Mouse (Mus musculus): ENCODE measurements around the gene Crybb2. TPM values are rescaled to one million over a fixed set of nuclear protein-coding genes. Genes with fewer than 3 reads are reported as not detected.

The Crybb2 gene
- polyA plus RNA-seq, 1 experiment = 0.20 TPM

GRCm38 (mm10) chr5:113014808-113015235 lies 55.1 kb downstream of the Crybb2 start:
- no peaks in the 10 kb centered on the region for H3K4me1 ChIP-seq (replicated peaks; ENCODE audit: control insufficient read depth, insufficient read depth, low read length)
- 5% methylated on average over 14 of the region's 14 CpGs for WGBS
- TF ChIP-seq CTCF (IDR thresholded peaks at IDR 0.05; ENCODE audit: borderline replicate concordance, control insufficient read depth, extremely low read depth, insufficient read depth, low read length, poor library complexity) = no peak
- DNase-seq = no peak
- H3K4me3 ChIP-seq (ENCODE audit: control insufficient read depth, insufficient read depth, low read length) = peak overlapping the region; percentile 38
- H3K36me3 ChIP-seq (ENCODE audit: control insufficient read depth, insufficient read depth, low read length) = no peaks in the 10 kb centered on the region
- H3K27me3 ChIP-seq (ENCODE audit: control insufficient read depth, insufficient read depth, low read length) = peaks cover 3% of the 10 kb centered on the region; the same call in 1 of the 2 replicates
- H3K27ac ChIP-seq (ENCODE audit: control insufficient read depth, insufficient read depth, low read length) = no peak overlapping the region

DNA sequence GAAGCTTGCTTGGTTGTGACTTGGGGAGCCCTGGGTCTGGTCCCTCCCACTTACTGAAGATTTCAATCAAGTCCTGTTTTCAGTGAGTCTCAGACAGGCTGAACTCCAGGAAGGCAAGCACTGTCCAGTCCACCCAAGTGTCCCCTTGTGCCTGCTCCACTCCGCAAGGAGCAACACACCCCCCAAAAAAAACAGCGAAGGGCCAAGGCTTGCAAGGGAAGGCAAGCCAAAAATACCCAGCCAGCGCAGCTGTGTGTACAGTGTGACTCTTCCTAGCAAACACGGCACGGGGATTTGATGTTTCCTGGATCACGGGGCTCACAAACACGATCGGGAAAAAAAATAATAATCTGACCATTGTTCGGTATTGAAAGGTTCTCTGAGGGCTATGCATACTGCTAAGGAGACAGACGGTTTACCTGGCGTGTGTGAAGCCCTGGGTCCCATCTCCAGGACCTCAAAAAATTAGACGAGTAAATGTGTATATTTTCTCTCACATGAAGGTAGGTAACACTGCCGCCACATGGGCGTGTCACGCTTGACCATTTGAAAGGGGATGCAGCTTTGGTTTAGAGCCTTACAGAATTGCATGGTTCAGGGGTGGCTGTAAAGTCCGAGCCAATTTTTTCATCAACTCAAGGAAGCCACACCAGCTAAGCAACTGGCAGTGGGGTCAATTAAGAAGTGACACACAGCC lies 55.7 kb downstream of the Crybb2 start:
- no peaks in the 10 kb centered on the region for H3K36me3 ChIP-seq (ENCODE audit: control insufficient read depth, insufficient read depth, low read length)
- peak overlapping the region; percentile 38; the same call in 1 of the 2 replicates for H3K4me3 ChIP-seq (ENCODE audit: control insufficient read depth, insufficient read depth, low read length)
- DNase-seq = no peak
- peaks cover 3% of the 10 kb centered on the region; the same call in 1 of the 2 replicates for H3K27me3 ChIP-seq (ENCODE audit: control insufficient read depth, insufficient read depth, low read length)
- no peak for TF ChIP-seq CTCF (IDR thresholded peaks at IDR 0.05; ENCODE audit: borderline replicate concordance, control insufficient read depth, extremely low read depth, insufficient read depth, low read length, poor library complexity)
- no peak for TF ChIP-seq POLR2A (IDR thresholded peaks at IDR 0.05; ENCODE audit: control insufficient read depth, extremely low read depth, insufficient read depth, low read length, poor library complexity)
- 54% methylated on average over 16 of the region's 16 CpGs for WGBS
- no peak overlapping the region for H3K27ac ChIP-seq (ENCODE audit: control insufficient read depth, insufficient read depth, low read length)
- no peaks in the 10 kb centered on the region for H3K4me1 ChIP-seq (replicated peaks; ENCODE audit: control insufficient read depth, insufficient read depth, low read length)

GRCm38 (mm10) chr5:113011926-113012325 lies 58.0 kb downstream of the Crybb2 start:
- H3K27me3 ChIP-seq (ENCODE audit: control insufficient read depth, insufficient read depth, low read length) = peaks cover 3% of the 10 kb centered on the region; the same call in 1 of the 2 replicates
- TF ChIP-seq POLR2A (IDR thresholded peaks at IDR 0.05; ENCODE audit: control insufficient read depth, extremely low read depth, insufficient read depth, low read length, poor library complexity) = no peak
- no peak for TF ChIP-seq CTCF (IDR thresholded peaks at IDR 0.05; ENCODE audit: borderline replicate concordance, control insufficient read depth, extremely low read depth, insufficient read depth, low read length, poor library complexity)
- DNase-seq = no peak
- H3K36me3 ChIP-seq (ENCODE audit: control insufficient read depth, insufficient read depth, low read length) = no peaks in the 10 kb centered on the region
- WGBS = 96% methylated on average over 10 of the region's 10 CpGs
- no peak overlapping the region for H3K27ac ChIP-seq (ENCODE audit: control insufficient read depth, insufficient read depth, low read length)
- H3K4me3 ChIP-seq (ENCODE audit: control insufficient read depth, insufficient read depth, low read length) = no peak overlapping the region
- H3K4me1 ChIP-seq (replicated peaks; ENCODE audit: control insufficient read depth, insufficient read depth, low read length) = no peaks in the 10 kb centered on the region

GRCm38 (mm10) chr5:113009183-113009820 lies 60.6 kb downstream of the Crybb2 start:
- 63% methylated on average over 8 of the region's 8 CpGs for WGBS
- Histone ChIP-seq H3K36me3 (ENCODE audit: control insufficient read depth, insufficient read depth, low read length) (no peaks in the 10 kb centered on the region), H3K4me3 (ENCODE audit: control insufficient read depth, insufficient read depth, low read length) (no peak overlapping the region), H3K4me1 (replicated peaks; ENCODE audit: control insufficient read depth, insufficient read depth, low read length) (no peaks in the 10 kb centered on the region), H3K27ac (ENCODE audit: control insufficient read depth, insufficient read depth, low read length) (no peak overlapping the region), H3K27me3 (ENCODE audit: control insufficient read depth, insufficient read depth, low read length) (peaks cover under 1% of the 10 kb centered on the region; the same call in 1 of the 2 replicates)
- no peak for DNase-seq
- TF ChIP-seq CTCF (IDR thresholded peaks at IDR 0.05; ENCODE audit: borderline replicate concordance, control insufficient read depth, extremely low read depth, insufficient read depth, low read length, poor library complexity) (no peak), POLR2A (IDR thresholded peaks at IDR 0.05; ENCODE audit: control insufficient read depth, extremely low read depth, insufficient read depth, low read length, poor library complexity) (no peak)

- WGBS = 85% methylated on average over 2 of the region's 2 CpGs
- Histone ChIP-seq H3K27me3 (ENCODE audit: control insufficient read depth, insufficient read depth, low read length) (no peaks in the 10 kb centered on the region), H3K27ac (ENCODE audit: control insufficient read depth, insufficient read depth, low read length) (no peak overlapping the region), H3K4me1 (replicated peaks; ENCODE audit: control insufficient read depth, insufficient read depth, low read length) (no peaks in the 10 kb centered on the region), H3K36me3 (ENCODE audit: control insufficient read depth, insufficient read depth, low read length) (no peaks in the 10 kb centered on the region), H3K4me3 (ENCODE audit: control insufficient read depth, insufficient read depth, low read length) (no peak overlapping the region)
- TF ChIP-seq CTCF (IDR thresholded peaks at IDR 0.05; ENCODE audit: borderline replicate concordance, control insufficient read depth, extremely low read depth, insufficient read depth, low read length, poor library complexity) (no peak), POLR2A (IDR thresholded peaks at IDR 0.05; ENCODE audit: control insufficient read depth, extremely low read depth, insufficient read depth, low read length, poor library complexity) (no peak)
- no peak for DNase-seq
These were observed 61.4 kb downstream of the Crybb2 start for GRCm38 (mm10) chr5:113008496-113008895.

Other genes with a start within 250 kb of the Crybb2 start
- gene Myo18b, start 173.8 kb downstream of the Crybb2 start, polyA plus RNA-seq (2012; rRNA removed) = 0.36 and 3.8 TPM in 2 replicates
- 9.2 and 10.0 TPM in 2 replicates for gene Grk3, start 54.3 kb downstream of the Crybb2 start, polyA plus RNA-seq (2012; rRNA removed)
- gene Crybb3, start 11.5 kb upstream of the Crybb2 start, polyA plus RNA-seq (2012; rRNA removed) = 2.3 and 4.8 TPM in 2 replicates
- 6.9 and 7.8 TPM in 2 replicates for gene 2900026A02Rik, start 151.1 kb upstream of the Crybb2 start, polyA plus RNA-seq (2012; rRNA removed)
- 0.10 TPM in 1 of 2 replicates, not detected in the other for gene Tmem211, start 156.8 kb upstream of the Crybb2 start, polyA plus RNA-seq (2012; rRNA removed)
- 0.71 and 1.0 TPM in 2 replicates for gene Sgsm1, start 240.7 kb upstream of the Crybb2 start, polyA plus RNA-seq (2012; rRNA removed)